Mouse (Mus musculus): ENCODE measurements at regions not wholly inside any gene's neighbourhood (a gene's known extent, or its start where the extent isn't known, plus 50 kb on each side); places are given as distances from the start of the nearest gene placed in this dataset.

GRCm38 (mm10) chr5:111506821-111507220 is 89.7 kb downstream of the Mn1 start:
- no peaks in the 10 kb centered on the region for H3K9me3 ChIP-seq (ENCODE audit: low read length)
- H3K4me3 ChIP-seq (replicated peaks; ENCODE audit: low read length), result no peak overlapping the region
- H3K36me3 ChIP-seq (ENCODE audit: insufficient read depth, low read length), result no peaks in the 10 kb centered on the region
- H3K4me1 ChIP-seq (replicated peaks; ENCODE audit: low read depth, low read length), result peaks cover 40% of the 10 kb centered on the region
- peaks cover 60% of the 10 kb centered on the region for H3K27me3 ChIP-seq (ENCODE audit: insufficient read depth, low read length)
- no peak for TF ChIP-seq NANOG (IDR thresholded peaks at IDR 0.05; ENCODE audit: borderline replicate concordance, low read length)
- TF ChIP-seq CTCF (conservative IDR thresholded peaks at IDR 0.05; ENCODE audit: low read length), result no peak
- TF ChIP-seq POU5F1 (IDR thresholded peaks at IDR 0.05; ENCODE audit: borderline replicate concordance, low read length), result no peak

GRCm38 (mm10) chr5:111507332-111507731 is 90.2 kb downstream of the Mn1 start:
- H3K9me3 ChIP-seq (ENCODE audit: low read length), result no peaks in the 10 kb centered on the region
- H3K27me3 ChIP-seq (ENCODE audit: insufficient read depth, low read length), result peaks cover 61% of the 10 kb centered on the region
- no peaks in the 10 kb centered on the region for H3K36me3 ChIP-seq (ENCODE audit: insufficient read depth, low read length)
- TF ChIP-seq CTCF (conservative IDR thresholded peaks at IDR 0.05; ENCODE audit: low read length) (no peak), NANOG (IDR thresholded peaks at IDR 0.05; ENCODE audit: borderline replicate concordance, low read length) (no peak), POU5F1 (IDR thresholded peaks at IDR 0.05; ENCODE audit: borderline replicate concordance, low read length) (no peak)
- no peak overlapping the region for H3K4me3 ChIP-seq (replicated peaks; ENCODE audit: low read length)
- H3K4me1 ChIP-seq (replicated peaks; ENCODE audit: low read depth, low read length), result peaks cover 37% of the 10 kb centered on the region

- peaks cover 65% of the 10 kb centered on the region for H3K27me3 ChIP-seq (ENCODE audit: insufficient read depth, low read length)
- peak overlapping the region; percentile 70 for H3K4me3 ChIP-seq (replicated peaks; ENCODE audit: low read length)
- no peak for TF ChIP-seq CTCF (conservative IDR thresholded peaks at IDR 0.05; ENCODE audit: low read length)
- TF ChIP-seq POU5F1 (IDR thresholded peaks at IDR 0.05; ENCODE audit: borderline replicate concordance, low read length), result no peak
- TF ChIP-seq NANOG (IDR thresholded peaks at IDR 0.05; ENCODE audit: borderline replicate concordance, low read length), result no peak
Measured at GRCm38 (mm10) chr5:111509014-111509561, 91.9 kb downstream of the Mn1 start.

GRCm38 (mm10) chr5:111509575-111510057 is 92.5 kb downstream of the Mn1 start:
- TF ChIP-seq CTCF (conservative IDR thresholded peaks at IDR 0.05; ENCODE audit: low read length), result no peak
- TF ChIP-seq POU5F1 (IDR thresholded peaks at IDR 0.05; ENCODE audit: borderline replicate concordance, low read length), result no peak
- no peak for TF ChIP-seq NANOG (IDR thresholded peaks at IDR 0.05; ENCODE audit: borderline replicate concordance, low read length)
- no peaks in the 10 kb centered on the region for H3K36me3 ChIP-seq (ENCODE audit: insufficient read depth, low read length)
- no peaks in the 10 kb centered on the region for H3K9me3 ChIP-seq (ENCODE audit: low read length)
- peak overlapping the region; percentile 70 for H3K4me3 ChIP-seq (replicated peaks; ENCODE audit: low read length)
- peaks cover 59% of the 10 kb centered on the region for H3K27me3 ChIP-seq (ENCODE audit: insufficient read depth, low read length)
- peaks cover 37% of the 10 kb centered on the region for H3K4me1 ChIP-seq (replicated peaks; ENCODE audit: low read depth, low read length)

More at GRCm38 (mm10) chr5:111509014-111509561, 91.9 kb downstream of the Mn1 start:
- no peaks in the 10 kb centered on the region for H3K36me3 ChIP-seq (ENCODE audit: insufficient read depth, low read length)
- peaks cover 37% of the 10 kb centered on the region for H3K4me1 ChIP-seq (replicated peaks; ENCODE audit: low read depth, low read length)
- no peaks in the 10 kb centered on the region for H3K9me3 ChIP-seq (ENCODE audit: low read length)

GRCm38 (mm10) chr5:111510183-111510878 is 93.2 kb downstream of the Mn1 start:
- H3K36me3 ChIP-seq (ENCODE audit: insufficient read depth, low read length), result no peaks in the 10 kb centered on the region
- TF ChIP-seq POU5F1 (IDR thresholded peaks at IDR 0.05; ENCODE audit: borderline replicate concordance, low read length), result no peak
- TF ChIP-seq NANOG (IDR thresholded peaks at IDR 0.05; ENCODE audit: borderline replicate concordance, low read length), result 0 out of 2 replicates have a peak, but pooled peaks have one; percentile 12
- H3K9me3 ChIP-seq (ENCODE audit: low read length), result no peaks in the 10 kb centered on the region
- H3K27me3 ChIP-seq (ENCODE audit: insufficient read depth, low read length), result peaks cover 57% of the 10 kb centered on the region
- no peak overlapping the region for H3K4me3 ChIP-seq (replicated peaks; ENCODE audit: low read length)
- peaks cover 42% of the 10 kb centered on the region for H3K4me1 ChIP-seq (replicated peaks; ENCODE audit: low read depth, low read length)

- H3K9me3 ChIP-seq (ENCODE audit: low read length), result no peaks in the 10 kb centered on the region
- H3K36me3 ChIP-seq (ENCODE audit: insufficient read depth, low read length), result no peaks in the 10 kb centered on the region
- no peak for TF ChIP-seq CTCF (conservative IDR thresholded peaks at IDR 0.05; ENCODE audit: low read length)
- no peak for TF ChIP-seq POU5F1 (IDR thresholded peaks at IDR 0.05; ENCODE audit: borderline replicate concordance, low read length)
- no peak for TF ChIP-seq NANOG (IDR thresholded peaks at IDR 0.05; ENCODE audit: borderline replicate concordance, low read length)
- H3K4me3 ChIP-seq (replicated peaks; ENCODE audit: low read length), result no peak overlapping the region
- peaks cover 42% of the 10 kb centered on the region for H3K4me1 ChIP-seq (replicated peaks; ENCODE audit: low read depth, low read length)
- H3K27me3 ChIP-seq (ENCODE audit: insufficient read depth, low read length), result peaks cover 57% of the 10 kb centered on the region
Measured at GRCm38 (mm10) chr5:111510879-111511231, 93.7 kb downstream of the Mn1 start.

- H3K36me3 ChIP-seq (ENCODE audit: insufficient read depth, low read length), result no peaks in the 10 kb centered on the region
- no peak overlapping the region for H3K4me3 ChIP-seq (replicated peaks; ENCODE audit: low read length)
- TF ChIP-seq CTCF (conservative IDR thresholded peaks at IDR 0.05; ENCODE audit: low read length), result no peak
- TF ChIP-seq NANOG (IDR thresholded peaks at IDR 0.05; ENCODE audit: borderline replicate concordance, low read length), result no peak
- TF ChIP-seq POU5F1 (IDR thresholded peaks at IDR 0.05; ENCODE audit: borderline replicate concordance, low read length), result no peak
- no peaks in the 10 kb centered on the region for H3K9me3 ChIP-seq (ENCODE audit: low read length)
- H3K4me1 ChIP-seq (replicated peaks; ENCODE audit: low read depth, low read length), result peaks cover 33% of the 10 kb centered on the region
- H3K27me3 ChIP-seq (ENCODE audit: insufficient read depth, low read length), result peaks cover 52% of the 10 kb centered on the region
Measured at GRCm38 (mm10) chr5:111511982-111512381, 94.8 kb downstream of the Mn1 start.

GRCm38 (mm10) chr5:111513976-111514375 is 96.8 kb downstream of the Mn1 start:
- H3K4me3 ChIP-seq (replicated peaks; ENCODE audit: low read length), result no peak overlapping the region
- H3K27me3 ChIP-seq (ENCODE audit: insufficient read depth, low read length), result peaks cover 35% of the 10 kb centered on the region
- H3K4me1 ChIP-seq (replicated peaks; ENCODE audit: low read depth, low read length), result peaks cover 25% of the 10 kb centered on the region
- no peaks in the 10 kb centered on the region for H3K36me3 ChIP-seq (ENCODE audit: insufficient read depth, low read length)
- no peaks in the 10 kb centered on the region for H3K9me3 ChIP-seq (ENCODE audit: low read length)
- TF ChIP-seq NANOG (IDR thresholded peaks at IDR 0.05; ENCODE audit: borderline replicate concordance, low read length) (no peak), POU5F1 (IDR thresholded peaks at IDR 0.05; ENCODE audit: borderline replicate concordance, low read length) (no peak)
